Mouse (Mus musculus): Measurements from ENCODE around the gene Olfr1419. TPM values are rescaled to one million over a fixed set of nuclear protein-coding genes. Genes with fewer than 3 reads are reported as not detected.
"Not testable (repeated sequence)": the region's sequence is repeated elsewhere in the genome, so short reads cannot be mapped to it uniquely, and the experiment has no call there.

Olfr1419 gene
- polyA plus RNA-seq (2012; ENCODE audit: insufficient read depth, insufficient read length, missing spikeins), result not detected in 2 replicates

DNA sequence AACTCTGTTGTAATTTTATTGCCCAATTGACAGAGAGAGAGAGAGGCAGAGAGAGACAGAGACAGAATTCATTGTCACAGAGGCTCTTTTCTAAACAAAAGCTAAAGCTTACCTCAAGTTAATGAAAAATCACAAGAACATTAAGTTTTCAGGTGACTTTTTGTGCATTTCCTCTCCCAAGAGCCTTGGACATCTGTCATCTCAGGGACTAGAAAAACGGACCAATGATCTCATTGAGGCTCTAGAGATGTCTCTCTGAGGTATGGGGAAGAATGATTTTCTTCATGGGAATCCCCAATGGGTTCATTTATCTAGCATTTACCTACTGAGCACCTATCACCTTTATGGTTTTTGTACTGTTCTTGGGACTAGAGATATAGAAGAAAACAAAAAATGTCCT lies at the start of gene Olfr1419:
TSS of gene Olfr1419 (minus strand) at position 101 of the 400 bp plus-strand sequence.
- no peak within 1 kb of the TSS for H3K4me3 ChIP-seq (ENCODE audit: insufficient read depth, low read depth, low read length)
- no peaks in the 10 kb centered on the region for H3K4me1 ChIP-seq (ENCODE audit: control insufficient read depth, insufficient read depth, insufficient read length, low read length)
- H3K27ac ChIP-seq (replicated peaks; ENCODE audit: low read depth, low read length), result no peak within 1 kb of the TSS

DNA sequence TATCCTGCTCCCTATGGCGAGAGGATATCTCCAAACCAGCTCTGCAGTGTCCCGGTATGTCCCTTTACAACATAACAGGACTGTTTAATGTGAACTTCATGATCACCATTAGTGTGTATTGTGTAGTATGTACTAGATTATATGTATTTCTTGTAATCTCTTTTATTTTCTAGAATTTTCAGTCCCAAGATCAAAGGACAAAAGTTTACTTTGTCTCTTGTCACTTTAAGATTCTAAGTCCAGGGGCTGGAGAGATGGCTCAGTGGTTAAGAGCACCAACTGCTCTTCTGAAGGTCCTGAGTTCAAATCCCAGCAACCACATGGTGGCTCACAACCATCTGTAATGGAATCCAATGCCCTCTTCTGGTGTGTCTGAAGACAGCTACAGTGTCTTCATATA lies 47.6 kb upstream of the Olfr1419 start:
- H3K4me1 ChIP-seq (ENCODE audit: control insufficient read depth, insufficient read depth, insufficient read length, low read length); H3K27ac ChIP-seq (replicated peaks; ENCODE audit: low read depth, low read length); H3K4me3 ChIP-seq (ENCODE audit: insufficient read depth, low read depth, low read length): not testable (repeated sequence)

- no peak overlapping the region for H3K4me3 ChIP-seq (ENCODE audit: insufficient read depth, low read depth, low read length)
- no peak overlapping the region for H3K27ac ChIP-seq (replicated peaks; ENCODE audit: low read depth, low read length)
- no peaks in the 10 kb centered on the region for H3K4me1 ChIP-seq (ENCODE audit: control insufficient read depth, insufficient read depth, insufficient read length, low read length)
These were observed 47.2 kb upstream of the Olfr1419 start for GRCm38 (mm10) chr19:11922068-11922467.

GRCm38 (mm10) chr19:11915804-11916203 lies 40.9 kb upstream of the Olfr1419 start:
- no peak overlapping the region for H3K4me3 ChIP-seq (ENCODE audit: insufficient read depth, low read depth, low read length)
- H3K27ac ChIP-seq (replicated peaks; ENCODE audit: low read depth, low read length), result no peak overlapping the region
- no peaks in the 10 kb centered on the region for H3K4me1 ChIP-seq (ENCODE audit: control insufficient read depth, insufficient read depth, insufficient read length, low read length)

DNA sequence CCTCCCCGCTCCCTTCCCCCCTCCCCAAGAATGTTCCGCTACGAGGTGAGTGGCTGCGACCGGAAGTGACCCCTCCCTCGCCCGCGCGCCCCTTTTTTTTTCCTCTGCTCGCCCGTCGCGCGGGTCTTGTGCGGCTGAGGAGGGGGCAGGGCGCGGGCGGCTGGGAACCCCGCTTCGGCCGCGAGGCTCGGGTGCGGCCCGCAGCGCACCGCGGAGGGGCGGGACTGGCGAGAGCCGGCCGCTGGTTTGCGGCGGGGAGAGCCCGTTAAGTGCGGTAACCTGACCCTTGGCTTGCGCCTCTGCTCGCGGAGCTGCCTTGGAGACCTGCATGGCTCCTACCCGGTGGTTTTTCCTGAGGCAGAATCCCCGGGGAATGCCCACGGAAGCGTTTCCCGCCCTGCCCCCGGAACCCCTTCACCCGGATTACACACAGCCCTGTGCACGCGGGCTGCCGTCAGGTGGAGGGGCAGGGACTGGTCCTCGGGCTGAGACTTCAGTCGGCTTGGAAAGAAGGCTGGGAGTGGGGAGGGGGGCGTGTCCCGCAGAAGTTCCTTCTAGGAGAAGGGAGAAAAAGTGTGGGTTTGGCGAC lies 37.7 kb upstream of the Olfr1419 start:
- Histone ChIP-seq H3K4me3 (ENCODE audit: insufficient read depth, low read depth, low read length) (peak overlapping the region; percentile 83), H3K4me1 (ENCODE audit: control insufficient read depth, insufficient read depth, insufficient read length, low read length) (no peaks in the 10 kb centered on the region), H3K27ac (replicated peaks; ENCODE audit: low read depth, low read length) (peak overlapping the region; percentile 85)

GRCm38 (mm10) chr19:11912037-11912532 lies 37.2 kb upstream of the Olfr1419 start, which contains the start of gene Patl1:
TSS of gene Patl1 (plus strand) at chr19:11912399.
- Histone ChIP-seq H3K4me1 (ENCODE audit: control insufficient read depth, insufficient read depth, insufficient read length, low read length) (no peaks in the 10 kb centered on the region), H3K4me3 (ENCODE audit: insufficient read depth, low read depth, low read length) (peak within 1 kb of the TSS; percentile 83), H3K27ac (replicated peaks; ENCODE audit: low read depth, low read length) (peak within 1 kb of the TSS; percentile 96)

DNA sequence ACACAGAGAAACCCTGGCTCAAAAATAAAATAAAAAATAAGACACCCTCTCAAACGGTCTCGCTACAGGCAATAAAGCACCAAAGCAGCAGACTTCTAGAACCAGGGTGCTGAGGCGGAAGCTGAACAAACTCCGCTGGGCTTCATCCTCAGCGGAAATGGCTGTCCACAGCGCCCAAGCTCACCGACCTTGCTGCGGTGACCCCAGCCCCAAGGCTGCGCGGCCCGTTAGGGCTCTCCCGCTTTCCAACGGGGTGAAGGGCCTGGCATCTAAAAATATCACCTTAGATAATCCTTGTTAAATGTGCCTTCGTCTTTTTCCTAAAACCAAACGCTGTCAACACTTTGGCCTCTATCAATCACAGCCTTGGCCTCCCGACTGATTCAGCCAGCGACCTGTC lies 36.7 kb upstream of the Olfr1419 start:
- Histone ChIP-seq H3K4me3 (ENCODE audit: insufficient read depth, low read depth, low read length) (peak overlapping the region; percentile 69), H3K4me1 (ENCODE audit: control insufficient read depth, insufficient read depth, insufficient read length, low read length) (no peaks in the 10 kb centered on the region), H3K27ac (replicated peaks; ENCODE audit: low read depth, low read length) (peak overlapping the region; percentile 96)

GRCm38 (mm10) chr19:11911021-11911420 lies 36.1 kb upstream of the Olfr1419 start:
- peak overlapping the region; percentile 69 for H3K4me3 ChIP-seq (ENCODE audit: insufficient read depth, low read depth, low read length)
- H3K27ac ChIP-seq (replicated peaks; ENCODE audit: low read depth, low read length), result peak overlapping the region; percentile 96
- no peaks in the 10 kb centered on the region for H3K4me1 ChIP-seq (ENCODE audit: control insufficient read depth, insufficient read depth, insufficient read length, low read length)

GRCm38 (mm10) chr19:11886265-11886664 lies 11.4 kb upstream of the Olfr1419 start, which contains the start of gene Olfr1420:
TSS of gene Olfr1420 (plus strand) at chr19:11886565.
- Histone ChIP-seq H3K4me1 (ENCODE audit: control insufficient read depth, insufficient read depth, insufficient read length, low read length) (no peaks in the 10 kb centered on the region), H3K27ac (replicated peaks; ENCODE audit: low read depth, low read length) (no peak within 1 kb of the TSS), H3K4me3 (ENCODE audit: insufficient read depth, low read depth, low read length) (no peak within 1 kb of the TSS)

- not testable (repeated sequence) for H3K4me3 ChIP-seq (ENCODE audit: insufficient read depth, low read depth, low read length); H3K27ac ChIP-seq (replicated peaks; ENCODE audit: low read depth, low read length); H3K4me1 ChIP-seq (ENCODE audit: control insufficient read depth, insufficient read depth, insufficient read length, low read length)
These were observed 3.5 kb upstream of the Olfr1419 start for GRCm38 (mm10) chr19:11878404-11878803.

DNA sequence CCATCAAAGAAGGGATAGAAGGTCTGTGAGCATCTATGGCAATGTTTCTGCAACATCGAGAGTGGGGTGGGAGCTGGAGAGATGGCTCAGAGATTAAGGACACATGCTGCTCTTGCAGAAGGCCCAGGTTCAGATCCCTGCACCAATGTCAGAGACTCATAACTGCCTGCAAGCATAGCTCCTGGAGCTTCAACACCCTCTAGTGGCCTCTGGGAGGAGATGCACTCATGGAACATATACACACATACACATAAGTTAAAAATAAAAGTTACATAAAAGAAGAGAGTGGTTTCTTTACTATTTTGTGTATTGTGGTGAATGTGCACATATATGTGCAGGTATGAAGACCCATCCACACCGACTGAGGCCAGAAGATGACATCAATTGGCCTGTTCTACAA lies 7.1 kb downstream of the Olfr1419 start:
- Histone ChIP-seq H3K4me3 (ENCODE audit: insufficient read depth, low read depth, low read length) (no peak overlapping the region), H3K4me1 (ENCODE audit: control insufficient read depth, insufficient read depth, insufficient read length, low read length) (no peaks in the 10 kb centered on the region)

DNA sequence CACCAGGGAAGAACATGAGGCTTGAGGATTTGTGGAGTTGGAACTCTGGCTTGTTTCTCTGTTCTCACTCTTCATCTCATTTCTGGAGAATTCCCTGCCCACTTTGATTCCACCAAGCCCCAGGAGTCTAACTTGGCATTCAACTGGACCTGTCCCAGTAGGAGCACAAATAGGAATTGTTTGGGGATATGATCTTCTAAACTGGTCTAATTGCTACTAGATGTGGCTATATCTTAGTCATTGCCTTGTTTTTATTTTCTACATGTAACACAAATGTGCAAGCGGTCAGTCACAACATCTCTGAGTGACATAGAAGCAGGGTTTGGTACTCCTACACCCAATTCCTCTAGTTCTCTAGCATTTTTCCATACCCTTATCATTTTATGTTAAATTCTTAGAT lies 13.9 kb downstream of the Olfr1419 start, which contains the start of gene Olfr1418:
TSS of gene Olfr1418 (minus strand) at position 101 of the 400 bp plus-strand sequence.
- Histone ChIP-seq H3K4me1 (ENCODE audit: control insufficient read depth, insufficient read depth, insufficient read length, low read length) (no peaks in the 10 kb centered on the region), H3K4me3 (ENCODE audit: insufficient read depth, low read depth, low read length) (no peak within 1 kb of the TSS), H3K27ac (replicated peaks; ENCODE audit: low read depth, low read length) (no peak within 1 kb of the TSS)

More for the DNA sequence above, 7.1 kb downstream of the Olfr1419 start:
- no peak overlapping the region for H3K27ac ChIP-seq (replicated peaks; ENCODE audit: low read depth, low read length)

- no peak overlapping the region for H3K27ac ChIP-seq (replicated peaks; ENCODE audit: low read depth, low read length)
- H3K4me3 ChIP-seq (ENCODE audit: insufficient read depth, low read depth, low read length), result no peak overlapping the region
- H3K4me1 ChIP-seq (ENCODE audit: control insufficient read depth, insufficient read depth, insufficient read length, low read length), result no peaks in the 10 kb centered on the region
These were observed 18.4 kb downstream of the Olfr1419 start for GRCm38 (mm10) chr19:11856506-11856905.

DNA sequence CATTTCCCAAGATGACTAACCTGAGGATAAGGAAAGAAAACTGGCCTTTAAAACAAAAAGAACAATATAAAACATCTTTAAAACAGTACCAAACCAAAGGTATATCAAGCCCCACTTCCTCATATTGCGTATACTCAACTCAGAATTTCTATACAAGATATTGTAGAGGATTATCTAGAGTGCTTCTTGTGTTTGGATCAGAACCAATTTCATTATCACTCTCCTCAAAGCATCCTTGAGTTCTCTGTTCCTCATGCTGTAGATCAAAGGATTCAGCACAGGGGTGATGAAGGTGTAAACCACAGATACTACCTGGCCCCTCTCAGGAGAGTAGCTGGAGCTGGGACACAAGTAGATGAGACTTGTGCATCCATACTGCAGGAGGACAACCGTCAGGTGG lies 20.1 kb downstream of the Olfr1419 start:
- H3K4me1 ChIP-seq (ENCODE audit: control insufficient read depth, insufficient read depth, insufficient read length, low read length), result no peaks in the 10 kb centered on the region
- H3K27ac ChIP-seq (replicated peaks; ENCODE audit: low read depth, low read length), result no peak overlapping the region
- H3K4me3 ChIP-seq (ENCODE audit: insufficient read depth, low read depth, low read length), result no peak overlapping the region

GRCm38 (mm10) chr19:11852652-11853051 lies 22.3 kb downstream of the Olfr1419 start:
- Histone ChIP-seq H3K27ac (replicated peaks; ENCODE audit: low read depth, low read length) (no peak overlapping the region), H3K4me1 (ENCODE audit: control insufficient read depth, insufficient read depth, insufficient read length, low read length) (no peaks in the 10 kb centered on the region)

DNA sequence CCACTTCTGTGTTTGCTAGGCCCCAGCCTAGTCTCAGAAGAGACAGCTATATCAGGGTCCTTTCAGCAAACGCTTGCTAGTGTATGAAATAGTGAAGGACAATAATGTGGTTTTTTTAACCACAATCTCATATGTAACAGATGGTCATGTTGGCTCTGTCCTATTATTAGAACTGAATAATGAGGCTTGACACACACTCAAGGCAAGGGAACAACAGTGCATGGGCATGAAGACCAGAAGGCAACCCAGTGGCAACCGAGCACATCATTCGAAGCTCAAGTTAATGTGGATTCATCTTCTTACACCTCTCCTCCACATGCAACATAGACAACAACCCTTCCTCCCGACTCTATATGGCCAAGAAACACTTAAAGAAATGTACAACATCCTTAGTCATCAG lies 28.6 kb downstream of the Olfr1419 start:
- Histone ChIP-seq H3K27ac (replicated peaks; ENCODE audit: low read depth, low read length) (no peak overlapping the region), H3K4me3 (ENCODE audit: insufficient read depth, low read depth, low read length) (no peak overlapping the region), H3K4me1 (ENCODE audit: control insufficient read depth, insufficient read depth, insufficient read length, low read length) (no peaks in the 10 kb centered on the region)

More at GRCm38 (mm10) chr19:11852652-11853051, 22.3 kb downstream of the Olfr1419 start:
- no peak overlapping the region for H3K4me3 ChIP-seq (ENCODE audit: insufficient read depth, low read depth, low read length)

All from brown adipose tissue, adult 24 weeks (tissue).